Mouse (Mus musculus) liver, embryonic 14.5 days (tissue): ENCODE data around the gene Sugct.

Experiments used
- CTCF ChIP-seq: IDR thresholded peaks from 2 replicates; pipeline ENCODE4 v1.5.1; 2016; ENCODE audit warnings: antibody characterized with exemption, low read depth, control low read depth
- EP300 ChIP-seq: IDR thresholded peaks from 2 replicates; pipeline ENCODE4 v1.6.1; 2016; ENCODE audit warnings: antibody characterized with exemption, low read depth

DNA sequence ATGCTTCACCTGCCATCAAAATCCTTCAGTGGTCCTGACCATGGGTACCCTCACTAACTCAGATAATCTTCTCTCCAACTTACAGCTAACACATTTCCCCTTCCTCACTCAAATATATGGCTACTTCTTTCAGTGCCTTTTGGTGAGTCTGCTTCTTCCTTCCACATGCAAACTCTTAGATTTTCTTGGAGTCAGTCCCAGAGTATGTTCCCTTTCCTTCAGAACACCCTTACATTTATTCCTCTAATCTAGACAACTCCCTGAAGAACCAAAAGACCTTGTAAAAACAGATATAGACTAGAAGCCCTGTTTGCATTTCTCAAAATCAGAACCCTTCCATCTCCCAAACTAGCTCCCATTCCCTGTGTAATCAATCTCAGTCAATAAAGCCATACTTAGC is 862.3 kb downstream of the Sugct start:
- TF ChIP-seq CTCF (no peak), EP300 (no peak)
